Mouse (Mus musculus): Measurements from ENCODE around the gene Fam227b.

DNA sequence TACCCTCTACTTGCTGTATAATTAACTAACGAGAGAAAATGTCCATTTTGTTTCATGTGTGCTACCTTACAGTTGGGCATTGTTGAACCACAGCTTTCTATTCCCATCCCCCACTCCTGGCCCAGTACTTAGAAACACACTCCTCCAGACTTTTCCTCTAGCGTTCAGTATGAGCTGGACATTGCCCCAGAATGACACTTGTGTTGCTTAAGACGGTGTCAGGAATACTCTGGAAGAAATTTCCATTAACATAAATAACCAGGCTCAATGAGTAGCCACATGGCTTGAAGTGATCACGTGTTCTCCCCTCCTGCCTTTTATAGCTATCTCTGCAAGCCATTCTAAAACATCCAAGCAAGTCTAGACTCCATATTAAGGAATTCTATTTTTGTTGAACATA is 91.2 kb downstream of the Fam227b start:
- TF ChIP-seq CTCF (conservative IDR thresholded peaks at IDR 0.05; ENCODE audit: low read length) (no peak), NANOG (IDR thresholded peaks at IDR 0.05; ENCODE audit: borderline replicate concordance, low read length) (no peak)
